ENCODE assay signal across 8 mouse cellular contexts in the genomic region with DNA sequence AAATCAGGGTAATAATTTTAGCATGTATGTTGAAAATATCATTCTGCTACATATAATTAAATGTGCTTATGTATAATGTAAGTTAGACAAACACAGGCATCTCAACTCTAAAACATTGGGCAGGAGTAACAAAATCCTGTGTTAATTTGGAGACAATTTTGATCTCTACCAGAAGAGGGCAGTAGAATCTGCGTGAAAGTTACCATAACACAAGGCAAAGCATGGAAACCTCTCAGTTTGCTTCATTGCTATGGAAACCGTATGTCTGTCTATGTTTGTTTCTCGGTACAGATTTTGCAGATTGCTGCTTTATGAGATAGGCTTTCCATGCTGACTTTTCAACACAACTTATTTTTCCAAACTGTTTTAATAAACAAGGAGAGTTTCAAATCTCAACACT.
DNase-seq lines count a peak whose midpoint lies in the region; ATAC-seq and TF ChIP-seq lines count a peak whose summit lies in the region.

No protein-coding gene starts in this region.

- no peak overlapping the region for H3K4me3 ChIP-seq in embryonic facial prominence, embryonic 11.5 days (ENCODE audit: low read depth, low read length)
- H3K4me3 ChIP-seq in embryonic facial prominence, embryonic 10.5 days, result no peak overlapping the region
- no peak overlapping the region for H3K4me3 ChIP-seq in liver, postnatal 0 days (ENCODE audit: low read depth, low read length)
- H3K4me3 ChIP-seq in liver, embryonic 11.5 days (ENCODE audit: low read depth, low read length), result no peak overlapping the region

- no peak for TF ChIP-seq EP300 in liver, postnatal 0 days (IDR thresholded peaks at IDR 0.05; ENCODE audit: low read depth)

- peak; percentile 76 for TF ChIP-seq CTCF in liver, postnatal 0 days (IDR thresholded peaks at IDR 0.05; ENCODE audit: low read depth)

- H3K27me3 ChIP-seq in embryonic facial prominence, embryonic 11.5 days (ENCODE audit: control insufficient read depth, insufficient read depth, low read length), result no peaks in the 10 kb centered on the region
- no peaks in the 10 kb centered on the region for H3K27me3 ChIP-seq in embryonic facial prominence, embryonic 10.5 days (replicated peaks; ENCODE audit: low read depth, poor library complexity, severe bottlenecking)
- H3K27me3 ChIP-seq in liver, postnatal 0 days (ENCODE audit: insufficient read depth, low read length), result no peaks in the 10 kb centered on the region
- no peaks in the 10 kb centered on the region for H3K27me3 ChIP-seq in liver, embryonic 11.5 days (replicated peaks; ENCODE audit: control insufficient read depth, insufficient read depth, low read length)

- ATAC-seq in embryonic facial prominence, embryonic 11.5 days (replicated peaks; ENCODE audit: insufficient number of reproducible peaks, low FRiP score, low TSS enrichment, low read depth), result no peak
- no peak for ATAC-seq in liver, postnatal 0 days
- no peak for ATAC-seq in liver, embryonic 11.5 days (replicated peaks; ENCODE audit: low FRiP score)
- ATAC-seq in megakaryocyte, adult 5-6 weeks (ENCODE audit: poor library complexity, severe bottlenecking), result peak; percentile 70

- H3K4me1 ChIP-seq in embryonic facial prominence, embryonic 11.5 days (ENCODE audit: control insufficient read depth, insufficient read depth, low read length), result no peaks in the 10 kb centered on the region
- peaks cover 8% of the 10 kb centered on the region; the same call in 1 of the 2 replicates for H3K4me1 ChIP-seq in embryonic facial prominence, embryonic 10.5 days
- 0 out of 2 replicates have a peak, but pooled peaks cover 5% of the 10 kb centered on the region for H3K4me1 ChIP-seq in liver, postnatal 0 days (ENCODE audit: insufficient read depth)
- no peaks in the 10 kb centered on the region for H3K4me1 ChIP-seq in liver, embryonic 11.5 days (replicated peaks; ENCODE audit: control insufficient read depth, insufficient read depth, low read length)

- H3K4me2 ChIP-seq in embryonic facial prominence, embryonic 11.5 days (ENCODE audit: low read depth, low read length), result no peak overlapping the region
- no peak overlapping the region for H3K4me2 ChIP-seq in liver, postnatal 0 days (ENCODE audit: low read depth, low read length)
- H3K4me2 ChIP-seq in liver, embryonic 11.5 days, result no peak overlapping the region

- H3K27ac ChIP-seq in embryonic facial prominence, embryonic 11.5 days (replicated peaks; ENCODE audit: low read depth, low read length), result no peak overlapping the region
- no peak overlapping the region for H3K27ac ChIP-seq in embryonic facial prominence, embryonic 10.5 days (replicated peaks)
- H3K27ac ChIP-seq in liver, postnatal 0 days (ENCODE audit: low read depth), result no peak overlapping the region
- H3K27ac ChIP-seq in liver, embryonic 11.5 days (ENCODE audit: low read depth, low read length), result no peak overlapping the region

- DNase-seq in embryonic facial prominence, embryonic 11.5 days (ENCODE audit: low spot score), result peak; percentile 84
- no peak for DNase-seq in embryonic facial prominence, embryonic 10.5 days (ENCODE audit: low spot score)
- no peak for DNase-seq in liver, postnatal 0 days
- no peak for DNase-seq in liver, embryonic 11.5 days (ENCODE audit: low spot score)
- peak; percentile 76 for DNase-seq in embryo, embryonic 10 days (ENCODE audit: low spot score)
- no peak for DNase-seq in spleen, postnatal 36 days (ENCODE audit: low spot score in 2 of 2)
- DNase-seq in spleen, adult 12 weeks (ENCODE audit: low spot score), result no peak

- no peaks in the 10 kb centered on the region for H3K9me3 ChIP-seq in embryonic facial prominence, embryonic 11.5 days (replicated peaks; ENCODE audit: control insufficient read depth, low read length)
- H3K9me3 ChIP-seq in embryonic facial prominence, embryonic 10.5 days, result no peaks in the 10 kb centered on the region
- no peaks in the 10 kb centered on the region for H3K9me3 ChIP-seq in liver, postnatal 0 days (ENCODE audit: low read length)
- H3K9me3 ChIP-seq in liver, embryonic 11.5 days (ENCODE audit: control insufficient read depth, low read length), result no peaks in the 10 kb centered on the region

- no peaks in the 10 kb centered on the region for H3K36me3 ChIP-seq in embryonic facial prominence, embryonic 11.5 days (replicated peaks; ENCODE audit: control insufficient read depth, insufficient read depth, low read depth, low read length)
- no peaks in the 10 kb centered on the region for H3K36me3 ChIP-seq in embryonic facial prominence, embryonic 10.5 days (replicated peaks)
- no peaks in the 10 kb centered on the region for H3K36me3 ChIP-seq in liver, postnatal 0 days (replicated peaks; ENCODE audit: insufficient read depth, low read length)
- no peaks in the 10 kb centered on the region for H3K36me3 ChIP-seq in liver, embryonic 11.5 days (ENCODE audit: control insufficient read depth, insufficient read depth, low read length)

- WGBS in embryonic facial prominence, embryonic 11.5 days, result 16% methylated on average over 3 of the region's 3 CpGs
- 28% methylated on average over 3 of the region's 3 CpGs for WGBS in embryonic facial prominence, embryonic 10.5 days
- WGBS in liver, postnatal 0 days (ENCODE audit: insufficient replicate concordance), result 9% methylated on average over 3 of the region's 3 CpGs
- 19% methylated on average over 3 of the region's 3 CpGs for WGBS in liver, embryonic 11.5 days

- H3K9ac ChIP-seq in embryonic facial prominence, embryonic 11.5 days (replicated peaks; ENCODE audit: low read length), result no peak overlapping the region
- H3K9ac ChIP-seq in liver, postnatal 0 days (replicated peaks), result no peak overlapping the region
- no peak overlapping the region for H3K9ac ChIP-seq in liver, embryonic 11.5 days (ENCODE audit: low read depth, low read length)

Comparison
In these comparisons a context has a peak if more than half of its experiments do, and no peak if none do; other contexts are left out.
1. DNase-seq: peak in embryonic facial prominence, embryonic 11.5 days (single experiment) and embryo, embryonic 10 days (single experiment); none in embryonic facial prominence, embryonic 10.5 days (single experiment), liver, postnatal 0 days (single experiment), liver, embryonic 11.5 days (single experiment), spleen, postnatal 36 days (0 of 2) and spleen, adult 12 weeks (single experiment).